Mouse (Mus musculus) liver, embryonic 14.5 days (tissue): ENCODE measurements at regions not wholly inside any gene's neighbourhood (a gene's known extent, or its start where the extent isn't known, plus 50 kb on each side); places are given as distances from the start of the nearest gene placed in this dataset.
"Not testable (repeated sequence)": the region's sequence is repeated elsewhere in the genome, so short reads cannot be mapped to it uniquely, and the experiment has no call there.

Experiments used
- ATAC-seq: fragments of 200-750 bp; cut with Nextera tagmentation; 2 replicates; pipeline ENCODE4 v1.8.0; 2017; ENCODE audit warnings: moderate number of reproducible peaks, mild to moderate bottlenecking, moderate library complexity; ENCODE audit not compliant: insufficient read depth
- DNase-seq, 3 experiments: peaks; one replicate each; pipeline ENCODE4 v3.0.0-alpha.2; 2012 to 2013; ENCODE audit warnings: low read depth in 3 of 3, low spot score in 3 of 3
- H3K27ac ChIP-seq: fragments of 300-500 bp; sonication (generic); 2 replicates; pipeline ENCODE4 v1.5.1; 2014; ENCODE audit warnings: moderate library complexity, mild to moderate bottlenecking, control low read depth, inconsistent platforms
- H3K27me3 ChIP-seq: fragments of 300-500 bp; sonication (generic); 2 replicates; pipeline ENCODE4 v1.6.1; 2014; ENCODE audit warnings: mild to moderate bottlenecking, low read length, moderate library complexity; ENCODE audit not compliant: control insufficient read depth, insufficient read depth
- H3K36me3 ChIP-seq: fragments of 300-500 bp; sonication (generic); replicated peaks from 2 replicates; pipeline ENCODE4 v1.6.1; 2014; ENCODE audit warnings: low read depth; ENCODE audit not compliant: control insufficient read depth, insufficient read depth
- H3K4me1 ChIP-seq, 2 experiments: fragments of 200-500 bp in 1 of 2; fragments of 300-500 bp in 1 of 2; sonication (generic) in 1 of 2; replicated peaks; 2 replicates each; pipeline ENCODE4 v1.6.1; 2012 to 2014; ENCODE audit warnings: antibody characterized with exemption in 1 of 2, inconsistent platforms in 1 of 2, low read length in 1 of 2; ENCODE audit not compliant: control insufficient read depth in 2 of 2, insufficient read depth in 2 of 2
- H3K4me2 ChIP-seq: fragments of 300-500 bp; sonication (generic); 2 replicates; pipeline ENCODE4 v1.6.1; 2014; ENCODE audit warnings: low read depth, mild to moderate bottlenecking, control low read depth, moderate library complexity
- H3K4me3 ChIP-seq, 2 experiments: fragments of 200-500 bp in 1 of 2; fragments of 300-500 bp in 1 of 2; sonication (generic) in 1 of 2; 2 replicates each; pipeline ENCODE4 v1.5.1; 2012 to 2014; ENCODE audit warnings: low read depth in 2 of 2, low read length in 2 of 2, mild to moderate bottlenecking in 2 of 2, control low read depth in 1 of 2, inconsistent platforms in 1 of 2, moderate library complexity in 1 of 2; ENCODE audit not compliant: insufficient read depth in 1 of 2
- H3K9ac ChIP-seq: fragments of 300-500 bp; sonication (generic); replicated peaks from 2 replicates; pipeline ENCODE4 v1.6.1; 2014; ENCODE audit warnings: mild to moderate bottlenecking, control low read depth, moderate library complexity
- H3K9me3 ChIP-seq: fragments of 300-500 bp; sonication (generic); 2 replicates; pipeline ENCODE4 v1.6.1; 2016; ENCODE audit warnings: low read length, mixed read lengths; ENCODE audit not compliant: control insufficient read depth
- CTCF ChIP-seq: IDR thresholded peaks from 2 replicates; pipeline ENCODE4 v1.5.1; 2016; ENCODE audit warnings: antibody characterized with exemption, low read depth, control low read depth
- EP300 ChIP-seq: IDR thresholded peaks from 2 replicates; pipeline ENCODE4 v1.6.1; 2016; ENCODE audit warnings: antibody characterized with exemption, low read depth
- WGBS: fragments of 180-500 bp; shearing (Covaris S2); extraction: QIAGEN DNeasy Blood & Tissue Kit; methylation state at CpG from one replicate; pipeline ENCODE4 v1.1.7; 2014; ENCODE audit not compliant: insufficient replicate concordance; 5-methylcytosine and 5-hydroxymethylcytosine counted together

GRCm38 (mm10) chr15:5877749-5878148, 421.8 kb upstream of the Dab2 start:
- no peak for ATAC-seq

DNA sequence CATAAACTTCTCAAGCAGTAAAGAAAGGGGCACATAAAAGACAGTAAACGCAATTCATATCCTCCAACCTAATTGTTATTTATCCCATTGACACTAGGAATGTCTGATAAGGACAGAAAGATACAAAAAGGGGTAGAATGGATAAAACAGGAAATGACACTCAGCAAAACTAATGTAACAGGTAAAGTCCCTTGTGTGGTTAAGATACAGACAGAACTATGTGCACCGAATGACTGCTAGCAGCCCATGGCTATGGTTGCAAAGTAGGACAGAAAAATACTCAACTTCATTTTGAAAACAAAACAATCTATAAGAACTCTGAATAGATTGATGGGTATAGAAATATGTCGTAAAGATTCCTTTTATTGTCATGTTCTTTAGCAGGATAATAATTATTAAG, 408.4 kb upstream of the Dab2 start:
- H3K36me3 ChIP-seq = no peaks in the 10 kb centered on the region
- H3K4me1 ChIP-seq = no peaks in the 10 kb centered on the region
- no peak overlapping the region for H3K4me2 ChIP-seq
- DNase-seq (no peak), ATAC-seq (no peak)
- no peak for TF ChIP-seq EP300
- TF ChIP-seq CTCF = no peak
- no peaks in the 10 kb centered on the region for H3K27me3 ChIP-seq
- 56% methylated on average over 3 of the region's 3 CpGs for WGBS
- H3K9me3 ChIP-seq = no peaks in the 10 kb centered on the region
- H3K9ac ChIP-seq = no peak overlapping the region
- H3K4me3 ChIP-seq = no peak overlapping the region
- H3K27ac ChIP-seq = no peak overlapping the region

More at GRCm38 (mm10) chr15:5877749-5878148, 421.8 kb upstream of the Dab2 start:
- no peak for TF ChIP-seq CTCF
- Histone ChIP-seq H3K9me3 (no peaks in the 10 kb centered on the region), H3K4me1 (no peaks in the 10 kb centered on the region), H3K4me2 (no peak overlapping the region), H3K27ac (no peak overlapping the region), H3K4me3 (no peak overlapping the region), H3K9ac (no peak overlapping the region), H3K36me3 (no peaks in the 10 kb centered on the region), H3K27me3 (no peaks in the 10 kb centered on the region)
- DNase-seq = no peak
- 51% methylated on average over 5 of the region's 5 CpGs for WGBS

DNA sequence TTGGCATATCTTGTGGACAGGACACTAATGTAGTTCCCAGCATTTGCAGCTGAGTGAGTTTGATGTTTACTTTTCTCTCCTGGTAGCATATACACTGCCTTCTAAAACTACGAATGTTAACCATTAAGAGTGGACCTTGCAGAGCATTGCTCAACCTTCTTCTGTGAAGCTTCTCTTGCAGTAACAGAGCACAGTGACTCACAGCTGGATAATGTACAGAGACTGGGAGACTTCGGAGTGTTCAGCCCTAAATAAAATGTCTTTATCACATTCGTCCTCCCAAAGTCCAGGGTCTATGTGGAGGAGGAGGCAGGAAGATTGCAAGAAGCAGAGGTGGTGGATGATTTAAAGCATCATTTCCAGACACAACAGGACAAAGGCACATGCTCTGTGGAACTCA, 407.6 kb upstream of the Dab2 start:
- DNase-seq (no peak), ATAC-seq (no peak)
- no peak overlapping the region for H3K4me2 ChIP-seq
- H3K27ac ChIP-seq = no peak overlapping the region
- H3K4me3 ChIP-seq = no peak overlapping the region
- TF ChIP-seq CTCF = no peak
- TF ChIP-seq EP300 = no peak
- H3K9ac ChIP-seq = no peak overlapping the region
- WGBS = 37% methylated on average over 3 of the region's 3 CpGs
- H3K4me1 ChIP-seq = no peaks in the 10 kb centered on the region
- H3K9me3 ChIP-seq = no peaks in the 10 kb centered on the region
- no peaks in the 10 kb centered on the region for H3K27me3 ChIP-seq
- H3K36me3 ChIP-seq = no peaks in the 10 kb centered on the region

DNA sequence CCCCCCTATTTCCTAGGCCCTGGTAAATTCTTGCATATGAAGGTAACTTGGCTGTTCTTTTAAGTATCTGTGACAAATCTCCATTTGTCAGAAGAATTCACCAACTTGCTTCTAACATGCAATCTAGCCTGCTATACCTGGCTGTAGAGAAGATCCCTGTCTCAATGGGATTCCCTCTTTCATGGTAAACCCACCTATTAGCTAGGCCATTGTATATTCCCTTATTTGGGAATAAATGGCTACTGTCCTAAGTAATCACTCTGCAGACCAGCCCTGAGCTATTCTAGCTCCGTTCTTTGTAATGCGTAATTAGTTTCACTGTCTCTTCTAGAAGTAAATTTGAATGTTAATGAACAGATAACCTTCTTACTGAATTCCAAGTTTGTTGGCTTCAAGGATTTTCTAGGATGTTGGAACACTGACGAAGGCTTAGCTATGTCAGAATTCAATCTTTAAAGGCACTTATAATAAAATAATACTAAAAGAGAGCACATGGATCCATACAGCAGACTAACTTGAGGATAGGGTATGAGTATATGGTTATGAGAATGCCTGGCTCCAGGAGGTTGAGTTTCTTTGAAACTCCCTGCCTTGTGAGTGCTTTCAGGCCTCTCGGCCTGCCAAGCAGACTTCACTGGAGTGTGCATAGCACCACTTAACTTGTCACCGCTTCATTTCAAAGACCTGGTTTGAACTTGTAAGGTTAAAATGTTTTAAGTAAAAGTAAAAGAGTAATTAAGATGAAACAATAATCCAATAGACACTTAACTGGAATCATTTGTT, 403.7 kb upstream of the Dab2 start:
- not testable (repeated sequence) for H3K4me2 ChIP-seq, DNase-seq, H3K4me3 ChIP-seq, ATAC-seq, H3K4me1 ChIP-seq, H3K36me3 ChIP-seq, H3K9ac ChIP-seq, H3K27ac ChIP-seq, H3K9me3 ChIP-seq, H3K27me3 ChIP-seq
- 72% methylated on average over 5 of the region's 5 CpGs for WGBS

DNA sequence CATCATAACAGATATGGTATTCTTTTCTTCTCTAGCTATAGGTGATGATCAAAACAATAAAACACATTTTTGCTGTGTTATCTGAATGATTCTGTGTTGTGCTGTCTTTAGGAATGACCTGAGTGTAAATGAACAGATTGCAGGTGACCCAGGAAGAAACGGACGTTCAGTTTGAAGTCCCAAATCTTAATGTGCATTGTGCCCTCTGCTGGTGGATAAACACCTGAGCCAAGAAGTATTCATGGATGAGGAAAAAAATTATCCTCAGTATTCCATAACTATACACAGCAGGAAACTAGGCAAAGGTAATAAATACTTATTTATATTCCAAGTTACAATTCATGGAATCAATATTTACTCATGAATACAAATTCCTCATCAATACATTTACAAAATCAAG, 384.3 kb upstream of the Dab2 start:
- DNase-seq (no peak), ATAC-seq (no peak)
- H3K4me2 ChIP-seq = no peak overlapping the region
- no peaks in the 10 kb centered on the region for H3K4me1 ChIP-seq
- no peak overlapping the region for H3K4me3 ChIP-seq
- 11% methylated on average over 2 of the region's 2 CpGs for WGBS
- H3K27ac ChIP-seq = no peak overlapping the region
- TF ChIP-seq EP300 = no peak
- peak; percentile 36; the same call in 1 of the 2 replicates for TF ChIP-seq CTCF
- H3K36me3 ChIP-seq = no peaks in the 10 kb centered on the region
- no peak overlapping the region for H3K9ac ChIP-seq
- H3K9me3 ChIP-seq = no peaks in the 10 kb centered on the region
- no peaks in the 10 kb centered on the region for H3K27me3 ChIP-seq
